Mouse (Mus musculus): ENCODE measurements around the gene Polrmt.

Polrmt gene

GRCm38 (mm10) chr10:79693580-79694378, 52.6 kb downstream of the Polrmt start:
- TF ChIP-seq GATA4 (IDR thresholded peaks at IDR 0.05; ENCODE audit: insufficient replicate concordance, low read length): no peak

- TF ChIP-seq GATA4 (IDR thresholded peaks at IDR 0.05; ENCODE audit: insufficient replicate concordance, low read length): no peak
These were observed 54.3 kb downstream of the Polrmt start for GRCm38 (mm10) chr10:79691986-79692548.

GRCm38 (mm10) chr10:79689178-79689577, 57.2 kb downstream of the Polrmt start:
- TF ChIP-seq GATA4 (IDR thresholded peaks at IDR 0.05; ENCODE audit: insufficient replicate concordance, low read length): no peak

GRCm38 (mm10) chr10:79688720-79689119, 57.7 kb downstream of the Polrmt start, which contains the start of gene Gzmm:
Gene Gzmm, plus strand, starts transcription at chr10:79689020.
- TF ChIP-seq GATA4 (IDR thresholded peaks at IDR 0.05; ENCODE audit: insufficient replicate concordance, low read length): no peak

GRCm38 (mm10) chr10:79687513-79687912, 58.9 kb downstream of the Polrmt start:
- TF ChIP-seq GATA4 (IDR thresholded peaks at IDR 0.05; ENCODE audit: insufficient replicate concordance, low read length): no peak

- no peak for TF ChIP-seq GATA4 (IDR thresholded peaks at IDR 0.05; ENCODE audit: insufficient replicate concordance, low read length)
These were observed 59.7 kb downstream of the Polrmt start for GRCm38 (mm10) chr10:79686691-79687090.

- no peak for TF ChIP-seq GATA4 (IDR thresholded peaks at IDR 0.05; ENCODE audit: insufficient replicate concordance, low read length)
These were observed 60.2 kb downstream of the Polrmt start for GRCm38 (mm10) chr10:79686219-79686618.

Data from liver, adult (tissue).